Mouse (Mus musculus) midbrain, postnatal 0 days (tissue): Measurements from ENCODE around the gene Mt3. TPM values are rescaled to one million over a fixed set of nuclear protein-coding genes. Genes with fewer than 3 reads are reported as not detected.
"Not testable (repeated sequence)": the region's sequence is repeated elsewhere in the genome, so short reads cannot be mapped to it uniquely, and the experiment has no call there.

ENCODE experiments used
- ATAC-seq: fragments of 200-750 bp; cut with Nextera tagmentation; 2 replicates; pipeline ENCODE4 v1.8.0; 2017; ENCODE audit warnings: moderate number of reproducible peaks, mild to moderate bottlenecking, moderate TSS enrichment, moderate library complexity; ENCODE audit not compliant: low FRiP score
- DNase-seq: peaks from one replicate; pipeline ENCODE4 v3.0.0-alpha.2; 2015; ENCODE audit warnings: low spot score
- H3K27ac ChIP-seq: fragments of 300-500 bp; sonication (generic); 2 replicates; pipeline ENCODE4 v1.5.1; 2014; ENCODE audit warnings: low read depth, mild to moderate bottlenecking, low read length, mixed read lengths
- H3K27me3 ChIP-seq: fragments of 300-500 bp; sonication (generic); 2 replicates; pipeline ENCODE4 v1.6.1; 2014; ENCODE audit warnings: low read length, control low read depth, mixed read lengths; ENCODE audit not compliant: insufficient read depth
- H3K36me3 ChIP-seq: fragments of 300-500 bp; sonication (generic); 2 replicates; pipeline ENCODE4 v1.6.1; 2014; ENCODE audit warnings: low read length, control low read depth, mixed read lengths; ENCODE audit not compliant: insufficient read depth
- H3K4me1 ChIP-seq: fragments of 300-500 bp; sonication (generic); 2 replicates; pipeline ENCODE4 v1.6.1; 2014; ENCODE audit warnings: mild to moderate bottlenecking, control low read depth, antibody characterized with exemption, low read length, mixed read lengths; ENCODE audit not compliant: insufficient read depth
- H3K4me2 ChIP-seq: fragments of 300-500 bp; sonication (generic); 2 replicates; pipeline ENCODE4 v1.6.1; 2014; ENCODE audit warnings: low read depth, mild to moderate bottlenecking, low read length, mixed read lengths; ENCODE audit not compliant: poor library complexity, severe bottlenecking
- H3K4me3 ChIP-seq: fragments of 300-500 bp; sonication (generic); 2 replicates; pipeline ENCODE4 v1.5.1; 2014; ENCODE audit warnings: low read depth, mild to moderate bottlenecking, low read length, moderate library complexity
- H3K9ac ChIP-seq: fragments of 300-500 bp; sonication (generic); replicated peaks from 2 replicates; pipeline ENCODE4 v1.6.1; 2014; ENCODE audit warnings: mild to moderate bottlenecking, low read length, moderate library complexity, mixed read lengths; ENCODE audit not compliant: poor library complexity, severe bottlenecking
- H3K9me3 ChIP-seq: fragments of 300-500 bp; sonication (generic); 2 replicates; pipeline ENCODE4 v1.6.1; 2016; ENCODE audit warnings: low read length, control low read depth
- CTCF ChIP-seq: IDR thresholded peaks from 2 replicates; pipeline ENCODE4 v1.5.1; 2016; ENCODE audit warnings: antibody characterized with exemption, mild to moderate bottlenecking
- WGBS: fragments of 180-500 bp; shearing (Covaris S2); extraction: QIAGEN DNeasy Blood & Tissue Kit; methylation state at CpG from one replicate; pipeline ENCODE4 v1.1.7; 2014; 5-methylcytosine and 5-hydroxymethylcytosine counted together
- polyA plus RNA-seq: library from polyadenylated mRNA; unstranded; fragments of >200 nt; fragmentation: Nextera tagmentation; extraction: Ambion mirVana; gene quantifications from 2 replicates; pipeline ENCODE4 v1.2.1, GENCODE M21; 2015
- total RNA-seq: library from RNA; depleted of rRNA; stranded (reverse); fragments of >200 nt; gene quantifications from 2 replicates; pipeline ENCODE4 v1.2.3, GENCODE M21; 2014

Mt3 gene
- total and polyA plus RNA-seq, 2 experiments from 2014 or later, result 314 to 599 TPM

GRCm38 (mm10) chr8:94156092-94156491, 3.7 kb downstream of the Mt3 start:
- 69% methylated on average over 4 of the region's 4 CpGs for WGBS
- Histone ChIP-seq H3K9me3 (no peaks in the 10 kb centered on the region), H3K36me3 (no peaks in the 10 kb centered on the region), H3K4me2 (no peak overlapping the region), H3K4me1 (no peaks in the 10 kb centered on the region), H3K4me3 (no peak overlapping the region), H3K9ac (no peak overlapping the region), H3K27ac (no peak overlapping the region), H3K27me3 (no peaks in the 10 kb centered on the region)
- no peak for ATAC-seq
- TF ChIP-seq CTCF, result no peak
- no peak for DNase-seq

GRCm38 (mm10) chr8:94165772-94166171, 13.4 kb downstream of the Mt3 start:
- not testable (repeated sequence) for H3K27ac ChIP-seq, H3K27me3 ChIP-seq, H3K4me3 ChIP-seq

GRCm38 (mm10) chr8:94167244-94167643, 14.8 kb downstream of the Mt3 start:
- no peaks in the 10 kb centered on the region for H3K36me3 ChIP-seq
- no peak overlapping the region for H3K27ac ChIP-seq
- TF ChIP-seq CTCF, result peak; percentile 96
- DNase-seq (peak; percentile 88), ATAC-seq (no peak)
- H3K27me3 ChIP-seq, result peaks cover 21% of the 10 kb centered on the region
- no peak overlapping the region for H3K9ac ChIP-seq
- no peaks in the 10 kb centered on the region for H3K9me3 ChIP-seq
- no peak overlapping the region for H3K4me3 ChIP-seq
- 3% methylated on average over 6 of the region's 6 CpGs for WGBS
- 0 out of 2 replicates have a peak overlapping the region, but pooled peaks have one; percentile 24 for H3K4me2 ChIP-seq
- no peaks in the 10 kb centered on the region for H3K4me1 ChIP-seq

More at GRCm38 (mm10) chr8:94165772-94166171, 13.4 kb downstream of the Mt3 start:
- not testable (repeated sequence) for H3K4me1 ChIP-seq, DNase-seq, H3K4me2 ChIP-seq, H3K9me3 ChIP-seq, H3K36me3 ChIP-seq, ATAC-seq, H3K9ac ChIP-seq
- 71% methylated on average over 8 of the region's 8 CpGs for WGBS

- H3K4me2 ChIP-seq, result no peak overlapping the region
- H3K4me3 ChIP-seq, result no peak overlapping the region
- H3K36me3 ChIP-seq, result no peaks in the 10 kb centered on the region
- no peaks in the 10 kb centered on the region for H3K9me3 ChIP-seq
- no peaks in the 10 kb centered on the region for H3K4me1 ChIP-seq
- no peak overlapping the region for H3K27ac ChIP-seq
- peaks cover 29% of the 10 kb centered on the region for H3K27me3 ChIP-seq
- TF ChIP-seq CTCF, result no peak
- no peak for DNase-seq
- ATAC-seq, result no peak
- no peak overlapping the region for H3K9ac ChIP-seq
- 83% methylated on average over 5 of the region's 5 CpGs for WGBS
Observed at GRCm38 (mm10) chr8:94169547-94169946, 17.1 kb downstream of the Mt3 start.

- TF ChIP-seq CTCF, result no peak
- DNase-seq (peak; percentile 21), ATAC-seq (no peak)
- H3K4me2 ChIP-seq, result no peak overlapping the region
- no peaks in the 10 kb centered on the region for H3K4me1 ChIP-seq
- H3K27ac ChIP-seq, result no peak overlapping the region
- no peaks in the 10 kb centered on the region for H3K36me3 ChIP-seq
- no peak overlapping the region for H3K9ac ChIP-seq
- no peak overlapping the region for H3K4me3 ChIP-seq
- H3K9me3 ChIP-seq, result no peaks in the 10 kb centered on the region
- peaks cover 34% of the 10 kb centered on the region for H3K27me3 ChIP-seq
- 40% methylated on average over 10 of the region's 10 CpGs for WGBS
Observed at GRCm38 (mm10) chr8:94171321-94171755, 18.9 kb downstream of the Mt3 start.

GRCm38 (mm10) chr8:94172075-94172808, 19.8 kb downstream of the Mt3 start, which contains the start of gene Mt2:
Mt2 (plus strand) TSS chr8:94172664.
- Histone ChIP-seq H3K27ac (no peak within 1 kb of the TSS), H3K4me2 (peak within 1 kb of the TSS; percentile 84), H3K9me3 (no peaks in the 10 kb centered on the region), H3K9ac (peak within 1 kb of the TSS; percentile 51), H3K4me3 (peak within 1 kb of the TSS; percentile 46), H3K27me3 (peaks cover 34% of the 10 kb centered on the region), H3K36me3 (no peaks in the 10 kb centered on the region), H3K4me1 (no peaks in the 10 kb centered on the region)
- DNase-seq (peak; percentile 85), ATAC-seq (peak; percentile 83)
- no peak for TF ChIP-seq CTCF
- WGBS, result under 1% methylated on average over 55 of the region's 56 CpGs
